Mouse (Mus musculus) 3134 (cell line): Measurements from ENCODE around the gene Dpy30.
A peak's percentile ranks its signal among the peaks of the same experiment; 100 is the strongest.
"Not testable (repeated sequence)": the region's sequence is repeated elsewhere in the genome, so short reads cannot be mapped to it uniquely, and the experiment has no call there.

Experiments used
- DNase-seq: peaks from one replicate; pipeline ENCODE4 v3.0.0-alpha.2; 2011; ENCODE audit warnings: low spot score; ENCODE audit not compliant: insufficient read length; ENCODE audit errors: extremely low read depth

The Dpy30 gene

GRCm38 (mm10) chr17:74323844-74324243, at the start of gene Dpy30:
Gene Dpy30 (minus strand): TSS chr17:74323944.
- DNase-seq: no peak

DNA sequence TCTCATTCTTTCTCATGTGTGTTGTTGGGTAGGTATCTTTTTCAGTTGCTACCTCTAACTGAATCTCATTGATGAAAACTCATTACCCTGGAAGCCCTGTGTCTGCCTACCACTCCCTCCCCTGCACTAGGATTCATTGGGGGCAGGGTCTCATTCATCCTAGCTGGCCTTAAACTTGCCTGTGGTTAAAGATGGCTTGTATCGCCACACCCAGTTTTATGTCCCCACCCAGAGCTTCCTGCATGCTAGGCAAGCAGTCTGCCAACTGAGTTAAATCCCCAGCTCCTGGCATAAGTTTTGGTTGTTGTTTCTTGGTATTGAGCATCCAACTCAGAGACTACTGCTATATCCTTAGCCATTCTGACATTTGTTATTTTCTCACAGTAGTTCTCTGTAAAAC, 39.8 kb upstream of the Dpy30 start:
- no peak for DNase-seq

DNA sequence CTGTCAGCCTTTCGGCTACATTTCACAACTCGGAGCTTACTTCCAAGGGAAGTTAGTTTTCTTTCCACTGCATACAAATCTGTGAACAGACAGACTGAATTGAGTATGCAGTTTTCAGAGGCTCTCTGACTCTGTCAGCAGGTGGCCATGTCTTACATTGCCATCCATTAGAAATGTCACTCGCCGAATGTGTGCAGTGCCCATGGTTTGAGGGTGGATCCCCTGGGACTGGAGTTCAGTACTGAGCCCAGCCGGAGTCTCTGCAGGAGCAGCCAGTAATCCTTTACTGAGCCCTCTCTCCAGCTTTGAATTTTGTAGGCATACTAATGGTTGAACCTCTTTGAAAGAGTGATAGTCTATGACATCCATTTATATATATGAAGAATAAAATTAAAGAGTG, 17.4 kb upstream of the Dpy30 start:
- no peak for DNase-seq

GRCm38 (mm10) chr17:74338937-74339804, 15.4 kb upstream of the Dpy30 start, which contains the start of gene Spast:
Gene Spast (plus strand): TSS chr17:74338987.
- DNase-seq: peak; percentile 85

- DNase-seq: peak; percentile 98
Observed at GRCm38 (mm10) chr17:74338225-74338931, 14.6 kb upstream of the Dpy30 start.

DNA sequence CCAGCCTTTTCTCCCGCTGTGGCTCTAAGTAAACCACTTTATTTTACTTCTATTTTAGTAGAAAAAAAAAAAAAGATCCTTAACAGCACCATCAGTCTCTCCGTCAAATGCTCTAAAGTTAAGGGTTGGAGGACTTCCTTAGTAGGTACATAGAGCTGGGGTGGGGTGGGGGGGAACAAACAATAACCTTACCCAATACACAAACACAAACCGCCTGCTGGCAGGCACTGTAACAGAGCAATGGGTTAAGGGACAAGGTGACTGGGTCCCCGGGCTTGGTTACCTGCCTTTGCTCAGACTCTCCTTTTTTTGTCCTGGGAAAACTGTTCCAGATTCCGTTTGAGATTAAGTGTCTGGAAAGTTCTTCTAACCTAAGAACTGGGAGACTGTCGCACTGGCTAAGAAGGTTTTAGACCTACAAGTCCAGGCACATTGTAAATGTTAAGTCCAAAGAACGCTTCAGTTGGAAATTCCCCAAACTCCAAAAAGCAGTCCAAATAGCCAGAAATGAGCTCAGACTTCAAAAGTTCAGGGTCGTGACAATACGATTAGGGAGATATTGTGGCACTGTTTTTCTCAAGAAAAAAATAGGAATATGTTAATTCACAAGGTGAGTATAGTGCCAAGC, 7.4 kb upstream of the Dpy30 start:
- no peak for DNase-seq

DNA sequence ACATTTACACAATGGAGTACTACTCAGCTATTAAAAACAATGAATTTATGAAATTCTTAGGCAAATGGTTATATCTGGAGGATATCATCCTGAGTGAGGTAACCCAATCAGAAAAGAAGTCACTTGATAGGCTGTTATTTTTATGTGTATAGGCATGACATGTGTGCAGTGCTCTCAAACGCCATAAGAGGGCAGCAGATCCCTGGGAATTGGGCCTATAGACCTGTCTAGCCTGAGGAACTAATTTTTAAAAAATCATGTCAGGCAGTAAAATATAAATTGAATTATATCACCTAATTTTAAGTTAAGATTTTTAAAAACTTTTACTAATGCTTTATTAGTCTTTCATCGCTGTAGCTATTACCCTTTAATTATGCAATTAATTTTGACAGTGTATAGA, 4.4 kb upstream of the Dpy30 start:
- not testable (repeated sequence) for DNase-seq

DNA sequence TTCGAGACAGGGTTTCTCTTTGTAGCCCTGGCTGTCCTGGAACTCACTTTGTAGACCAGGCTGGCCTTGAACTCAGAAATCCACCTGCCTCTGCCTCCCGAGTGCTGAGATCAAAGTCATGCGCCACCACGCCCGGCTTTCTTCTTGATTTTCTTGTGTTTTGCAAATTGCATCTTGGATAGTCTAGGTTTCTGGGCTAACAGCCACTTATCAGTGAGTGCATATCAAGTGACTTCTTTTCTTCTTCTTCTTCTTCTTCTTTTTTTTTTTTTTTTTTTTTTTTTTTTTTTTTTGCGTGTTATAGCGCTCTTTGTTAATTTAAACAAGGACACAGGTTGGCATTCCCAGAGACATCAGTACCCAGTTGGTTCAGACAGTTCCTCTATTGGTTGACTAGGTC, 3.5 kb upstream of the Dpy30 start:
- not testable (repeated sequence) for DNase-seq

- DNase-seq: no peak
Observed at GRCm38 (mm10) chr17:74322400-74323054, 1.2 kb downstream of the Dpy30 start.

- DNase-seq: no peak
Observed at GRCm38 (mm10) chr17:74318721-74319120, 5.0 kb downstream of the Dpy30 start.

GRCm38 (mm10) chr17:74316309-74316863, 7.4 kb downstream of the Dpy30 start:
- DNase-seq: peak; percentile 97

GRCm38 (mm10) chr17:74315445-74316308, 8.1 kb downstream of the Dpy30 start:
- no peak for DNase-seq

GRCm38 (mm10) chr17:74306021-74306420, 17.7 kb downstream of the Dpy30 start:
- DNase-seq: no peak

DNA sequence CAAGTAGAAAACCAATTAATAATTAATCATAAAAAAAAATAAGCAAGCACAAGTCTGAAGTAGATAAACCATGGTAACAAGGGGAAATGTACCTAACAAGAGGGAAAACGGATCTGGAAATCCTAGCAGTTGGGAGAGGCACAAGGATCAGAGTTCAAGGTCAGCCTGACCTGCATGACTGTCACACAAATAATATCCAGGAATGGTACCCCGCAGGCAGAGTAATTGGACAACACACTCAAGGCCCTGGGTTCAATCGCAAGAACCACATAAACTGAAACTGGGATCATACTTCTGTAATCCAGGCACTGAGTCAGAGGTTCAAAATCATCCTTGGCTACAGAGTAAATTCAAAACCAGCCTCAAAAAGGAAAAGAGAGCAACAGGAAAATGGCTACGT, 18.1 kb downstream of the Dpy30 start:
- no peak for DNase-seq

GRCm38 (mm10) chr17:74304060-74304459, 19.7 kb downstream of the Dpy30 start:
- no peak for DNase-seq

DNA sequence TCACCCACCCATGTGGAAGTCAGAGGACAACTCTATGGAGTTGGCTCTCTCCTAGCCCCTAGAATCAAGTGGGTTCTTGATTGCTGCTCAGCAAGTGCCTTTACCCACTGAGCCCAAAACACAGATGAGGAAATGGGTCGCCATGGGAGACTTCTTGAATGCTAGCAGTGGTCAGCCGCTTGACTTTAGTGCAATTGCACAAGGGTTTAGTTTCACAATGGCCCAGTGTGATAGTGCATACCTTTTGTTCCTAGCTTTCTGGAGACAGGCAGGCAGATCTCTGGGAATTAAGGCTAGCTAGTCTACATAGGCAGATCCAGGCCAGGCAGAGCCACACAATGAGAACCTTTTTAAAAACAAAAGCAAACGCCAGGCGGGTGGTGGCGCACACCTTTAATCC, 23.7 kb downstream of the Dpy30 start:
- no peak for DNase-seq

DNA sequence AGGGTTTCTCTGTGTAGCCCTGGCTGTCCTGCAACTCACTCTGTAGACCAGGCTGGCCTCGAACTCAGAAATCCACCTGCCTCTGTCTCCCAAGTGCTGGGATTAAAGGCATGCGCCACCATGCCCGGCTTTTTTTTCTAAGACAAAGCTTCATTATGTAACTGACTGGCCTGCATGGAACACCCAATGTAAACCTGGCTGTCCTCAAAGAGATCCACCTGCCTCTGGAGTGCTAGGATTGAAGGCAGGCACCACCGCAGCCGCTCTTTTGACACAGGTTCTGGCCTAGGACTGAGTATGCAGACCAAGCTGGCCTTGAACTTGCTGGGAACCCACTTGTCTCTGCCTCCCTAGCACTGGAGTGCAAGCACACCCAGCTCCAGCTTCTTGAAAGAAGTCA, 26.8 kb downstream of the Dpy30 start:
- not testable (repeated sequence) for DNase-seq

- peak; percentile 62 for DNase-seq
Observed at GRCm38 (mm10) chr17:74296076-74296823, 27.5 kb downstream of the Dpy30 start.
